Mouse (Mus musculus) kidney, embryonic 15.5 days (tissue): Measurements from ENCODE around the gene Cela2a. TPM values are rescaled to one million over a fixed set of nuclear protein-coding genes. Genes with fewer than 3 reads are reported as not detected.

Experiments used
- ATAC-seq: fragments of 200-750 bp; cut with Nextera tagmentation; replicated peaks from 2 replicates; pipeline ENCODE4 v1.8.0; 2017; ENCODE audit warnings: moderate TSS enrichment; ENCODE audit not compliant: low FRiP score
- H3K27ac ChIP-seq: fragments of 300-500 bp; sonication (generic); 2 replicates; pipeline ENCODE4 v1.5.1; 2015; ENCODE audit warnings: mild to moderate bottlenecking, inconsistent platforms
- H3K27me3 ChIP-seq: fragments of 300-500 bp; sonication (generic); 2 replicates; pipeline ENCODE4 v1.6.1; 2015; ENCODE audit warnings: inconsistent platforms
- H3K36me3 ChIP-seq: fragments of 300-500 bp; sonication (generic); 2 replicates; pipeline ENCODE4 v1.6.1; 2015; ENCODE audit warnings: inconsistent platforms
- H3K4me1 ChIP-seq: fragments of 300-500 bp; sonication (generic); 2 replicates; pipeline ENCODE4 v1.6.1; 2015; ENCODE audit warnings: inconsistent platforms
- H3K4me2 ChIP-seq: fragments of 300-500 bp; sonication (generic); 2 replicates; pipeline ENCODE4 v1.6.1; 2015; ENCODE audit warnings: moderate library complexity, mild to moderate bottlenecking, inconsistent platforms
- H3K4me3 ChIP-seq: fragments of 300-500 bp; sonication (generic); replicated peaks from 2 replicates; pipeline ENCODE4 v1.5.1; 2015; ENCODE audit warnings: mild to moderate bottlenecking, inconsistent platforms
- H3K9ac ChIP-seq: fragments of 300-500 bp; sonication (generic); 2 replicates; pipeline ENCODE4 v1.6.1; 2015; ENCODE audit warnings: mild to moderate bottlenecking, inconsistent platforms
- H3K9me3 ChIP-seq: fragments of 300-500 bp; sonication (generic); replicated peaks from 2 replicates; pipeline ENCODE4 v1.6.1; 2016; ENCODE audit warnings: inconsistent platforms
- WGBS: fragments of 180-500 bp; shearing (Covaris S2); methylation state at CpG from one replicate; pipeline ENCODE4 v1.1.7; 2015; ENCODE audit warnings: mixed read lengths; 5-methylcytosine and 5-hydroxymethylcytosine counted together
- polyA plus RNA-seq: library from polyadenylated mRNA; unstranded; fragments of >200 nt; fragmentation: Nextera tagmentation; extraction: Ambion mirVana; gene quantifications from 2 replicates; pipeline ENCODE4 v1.2.1, GENCODE M21; 2015

Cela2a gene
- polyA plus RNA-seq: 0.19 TPM in 1 of 2 replicates, not detected in the other

DNA sequence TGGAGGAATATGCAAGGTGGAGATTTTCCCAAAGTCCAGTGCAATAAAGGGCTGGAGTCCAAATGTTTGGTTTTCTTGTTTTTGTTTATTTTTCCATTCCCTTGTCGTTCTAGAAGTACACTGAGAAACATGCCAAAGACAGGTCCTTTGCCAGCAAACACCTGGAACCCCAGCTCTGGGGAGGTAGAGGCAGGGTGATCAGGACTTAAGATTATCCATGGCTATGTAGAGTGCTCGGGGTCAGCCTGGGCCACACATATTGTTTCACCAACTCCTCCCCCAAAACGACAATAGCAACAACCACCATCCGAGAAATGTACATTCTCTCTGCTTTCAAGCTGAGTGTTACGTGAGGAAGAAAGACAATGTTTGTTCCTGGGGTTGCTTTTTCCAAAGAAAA, at the start of gene Cela2a:
TSS of gene Cela2a (minus strand) at position 101 of the 400 bp plus-strand sequence.
- no peak within 1 kb of the TSS for H3K27ac ChIP-seq
- ATAC-seq: no peak
- H3K9ac ChIP-seq: no peak within 1 kb of the TSS
- H3K9me3 ChIP-seq: no peaks in the 10 kb centered on the region
- no peak within 1 kb of the TSS for H3K4me3 ChIP-seq
- no peaks in the 10 kb centered on the region for H3K27me3 ChIP-seq
- no peaks in the 10 kb centered on the region for H3K36me3 ChIP-seq
- H3K4me2 ChIP-seq: no peak within 1 kb of the TSS
- WGBS: 59% methylated on average over 5 of the region's 5 CpGs
- H3K4me1 ChIP-seq: no peaks in the 10 kb centered on the region

DNA sequence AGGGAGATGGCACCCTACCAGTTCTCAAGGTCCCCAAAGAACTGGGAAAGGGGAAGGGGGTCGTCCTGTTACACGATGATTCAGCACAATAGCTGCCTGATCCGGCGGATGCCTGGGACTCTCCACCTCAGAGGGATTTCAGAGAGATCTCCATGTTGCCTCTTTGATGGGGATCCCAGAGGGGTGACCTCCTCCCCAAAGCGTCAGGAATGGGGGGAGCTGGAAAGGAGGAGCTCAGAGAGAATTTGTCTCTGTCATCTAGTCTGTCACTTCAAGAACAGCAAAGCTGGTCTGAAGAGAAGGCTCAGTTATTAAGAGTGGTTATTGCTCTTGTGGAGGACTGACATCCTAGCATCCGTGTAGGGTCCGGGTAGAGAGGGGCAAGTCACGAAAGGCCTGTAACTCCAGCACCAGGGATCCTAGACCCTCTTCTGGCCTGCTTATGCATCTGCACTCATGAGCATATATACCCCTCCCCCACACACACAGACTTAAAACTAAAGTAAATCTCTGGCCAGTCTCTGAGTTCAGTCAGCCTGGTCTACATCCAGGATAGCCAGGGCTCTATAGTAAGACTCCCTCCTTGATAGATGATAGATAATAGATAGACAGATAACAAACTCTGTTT, 49.6 kb upstream of the Cela2a start:
- H3K9me3 ChIP-seq: no peaks in the 10 kb centered on the region
- peak overlapping the region; percentile 96 for H3K4me2 ChIP-seq
- peaks cover 17% of the 10 kb centered on the region for H3K27me3 ChIP-seq
- H3K4me1 ChIP-seq: peaks cover 44% of the 10 kb centered on the region
- ATAC-seq: no peak
- H3K9ac ChIP-seq: no peak overlapping the region
- H3K27ac ChIP-seq: no peak overlapping the region
- peak overlapping the region; percentile 71 for H3K4me3 ChIP-seq
- H3K36me3 ChIP-seq: peaks cover 2% of the 10 kb centered on the region; the same call in 1 of the 2 replicates
- 19% methylated on average over 8 of the region's 8 CpGs for WGBS

DNA sequence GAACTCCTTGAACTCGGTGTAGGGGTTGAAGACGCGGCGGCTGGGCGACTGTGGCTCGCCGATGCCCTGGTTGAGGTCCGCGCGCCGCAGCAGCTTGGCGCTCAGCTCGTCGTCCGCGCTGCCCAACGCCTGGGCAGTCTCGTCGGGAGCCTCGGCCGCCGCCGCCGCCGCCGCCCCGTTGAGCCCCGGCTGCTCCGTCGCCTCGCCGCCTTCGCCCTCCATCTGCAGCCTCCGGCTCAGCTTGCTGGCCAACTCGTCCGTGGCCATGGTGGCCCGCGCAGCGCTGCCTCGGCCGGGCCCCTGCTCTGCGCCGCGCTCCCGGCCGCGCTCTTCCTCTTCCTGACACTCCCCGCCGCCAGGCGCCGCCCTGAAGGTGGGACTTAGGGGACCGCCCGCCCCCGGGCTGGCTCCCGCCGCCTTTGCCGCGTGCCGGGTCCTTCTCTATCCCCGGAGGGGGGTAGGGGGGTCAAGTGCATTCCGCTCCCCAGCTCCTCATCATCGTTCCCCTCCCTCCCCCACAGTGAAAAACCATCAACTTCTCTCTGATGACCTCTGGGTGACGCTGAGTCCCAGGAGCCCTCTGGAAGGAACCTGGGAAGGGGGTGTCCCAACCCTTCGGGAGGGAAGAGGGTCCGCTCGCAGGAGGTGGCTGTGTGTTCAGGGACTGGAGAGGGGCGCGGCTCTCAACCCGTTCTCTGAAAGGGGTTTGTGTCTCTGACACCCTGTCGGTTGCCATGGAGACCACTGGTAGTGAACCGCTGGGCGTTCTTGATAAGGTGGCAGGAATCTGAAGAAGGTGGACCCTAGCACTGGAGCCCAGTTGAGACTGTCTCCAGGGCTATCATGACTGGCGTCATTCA, 48.9 kb upstream of the Cela2a start, which contains the start of gene Efhd2:
TSS of gene Efhd2 (minus strand) at position 320 of the 860 bp plus-strand sequence.
- Histone ChIP-seq H3K4me2 (peak within 1 kb of the TSS; percentile 96), H3K36me3 (peaks cover 3% of the 10 kb centered on the region; the same call in 1 of the 2 replicates), H3K27me3 (peaks cover 17% of the 10 kb centered on the region), H3K4me1 (peaks cover 49% of the 10 kb centered on the region), H3K4me3 (peak within 1 kb of the TSS; percentile 71), H3K27ac (0 out of 2 replicates have a peak within 1 kb of the TSS, but pooled peaks have one; percentile 2), H3K9me3 (no peaks in the 10 kb centered on the region), H3K9ac (peak within 1 kb of the TSS; percentile 53)
- WGBS: under 1% methylated on average over 73 of the region's 73 CpGs
- peak; percentile 93 for ATAC-seq

DNA sequence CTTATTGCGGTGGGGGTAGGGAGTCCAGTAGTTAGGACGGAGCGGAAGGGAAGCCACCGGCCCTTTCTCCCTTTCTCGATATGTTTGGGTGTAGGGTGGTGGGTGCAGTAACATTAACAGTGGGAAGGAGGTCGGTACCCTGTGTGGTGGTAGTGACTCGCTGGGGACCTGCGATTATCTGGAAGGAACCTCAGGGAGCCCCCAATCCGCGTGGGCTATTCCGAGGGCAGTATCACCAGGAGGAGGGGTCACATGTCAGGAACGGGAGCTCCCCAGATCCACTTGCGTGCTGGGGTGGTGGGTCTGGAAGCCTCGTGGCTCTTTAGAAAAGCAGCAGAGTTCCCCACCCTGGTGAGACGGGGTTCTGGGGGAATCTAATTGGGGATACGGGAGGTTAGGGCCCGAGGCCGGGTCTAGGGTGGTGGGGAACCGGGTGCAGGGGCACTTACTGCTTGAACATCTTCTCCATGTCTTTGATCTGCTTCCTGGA, 48.2 kb upstream of the Cela2a start:
- H3K4me3 ChIP-seq: peak overlapping the region; percentile 71
- peak; percentile 9 for ATAC-seq
- peak overlapping the region; percentile 96 for H3K4me2 ChIP-seq
- no peaks in the 10 kb centered on the region for H3K9me3 ChIP-seq
- peaks cover 52% of the 10 kb centered on the region for H3K4me1 ChIP-seq
- peaks cover 17% of the 10 kb centered on the region for H3K27me3 ChIP-seq
- peaks cover 3% of the 10 kb centered on the region; the same call in 1 of the 2 replicates for H3K36me3 ChIP-seq
- under 1% methylated on average over 19 of the region's 19 CpGs for WGBS
- 0 out of 2 replicates have a peak overlapping the region, but pooled peaks have one; percentile 2 for H3K27ac ChIP-seq
- H3K9ac ChIP-seq: peak overlapping the region; percentile 53

DNA sequence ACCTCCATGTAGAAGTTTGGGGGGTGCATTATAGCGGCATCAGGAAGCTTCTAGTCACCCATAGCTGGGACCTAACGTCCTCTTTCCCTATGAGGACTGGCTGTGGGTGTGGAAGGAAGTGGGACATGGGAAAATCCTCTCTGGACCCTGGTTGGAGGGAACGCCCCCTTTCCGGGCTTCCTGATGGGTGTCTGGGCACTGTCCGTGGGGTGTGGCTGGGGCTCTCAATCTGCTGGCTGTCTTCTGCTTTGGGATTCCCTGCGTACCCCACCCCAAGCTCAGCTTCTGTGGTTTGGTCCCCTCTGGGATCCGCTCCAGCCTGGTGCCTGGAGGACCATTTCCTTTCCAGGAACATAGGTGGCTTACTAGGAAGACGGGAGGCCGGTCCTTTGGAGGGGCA, 47.0 kb upstream of the Cela2a start:
- Histone ChIP-seq H3K27ac (no peak overlapping the region), H3K36me3 (peaks cover 6% of the 10 kb centered on the region; the same call in 1 of the 2 replicates), H3K4me1 (peaks cover 53% of the 10 kb centered on the region), H3K4me2 (peak overlapping the region; percentile 96), H3K4me3 (peak overlapping the region; percentile 71), H3K9ac (no peak overlapping the region), H3K9me3 (no peaks in the 10 kb centered on the region), H3K27me3 (peaks cover 17% of the 10 kb centered on the region)
- no peak for ATAC-seq
- WGBS: 80% methylated on average over 9 of the region's 9 CpGs

DNA sequence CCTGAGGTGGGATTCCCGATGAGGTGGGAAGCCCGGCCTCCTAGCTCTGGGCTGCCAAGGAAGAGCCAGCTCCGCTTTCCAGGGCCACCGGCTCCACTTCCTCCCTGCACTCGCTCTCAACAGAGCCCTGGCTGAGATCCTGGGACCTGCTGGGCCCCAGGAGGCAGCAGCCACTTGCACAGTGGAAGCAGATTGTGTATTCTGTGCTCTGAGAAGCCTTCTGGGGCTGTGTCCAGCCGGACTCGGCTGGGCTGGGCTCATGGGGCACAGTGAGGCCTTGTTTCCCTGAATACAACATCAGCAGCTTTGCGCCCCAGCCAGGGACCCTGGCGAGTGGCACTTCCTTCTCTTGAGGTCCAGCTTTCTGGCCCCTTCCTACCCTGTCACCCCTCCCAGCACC, 45.9 kb upstream of the Cela2a start:
- Histone ChIP-seq H3K36me3 (peaks cover 6% of the 10 kb centered on the region; the same call in 1 of the 2 replicates), H3K9ac (no peak overlapping the region; the same call in 1 of the 2 replicates), H3K4me2 (peak overlapping the region; percentile 21; the same call in 1 of the 2 replicates), H3K27me3 (peaks cover 17% of the 10 kb centered on the region), H3K4me3 (no peak overlapping the region), H3K9me3 (no peaks in the 10 kb centered on the region), H3K27ac (0 out of 2 replicates have a peak overlapping the region, but pooled peaks have one; percentile 27), H3K4me1 (peaks cover 64% of the 10 kb centered on the region)
- no peak for ATAC-seq
- 69% methylated on average over 9 of the region's 9 CpGs for WGBS

DNA sequence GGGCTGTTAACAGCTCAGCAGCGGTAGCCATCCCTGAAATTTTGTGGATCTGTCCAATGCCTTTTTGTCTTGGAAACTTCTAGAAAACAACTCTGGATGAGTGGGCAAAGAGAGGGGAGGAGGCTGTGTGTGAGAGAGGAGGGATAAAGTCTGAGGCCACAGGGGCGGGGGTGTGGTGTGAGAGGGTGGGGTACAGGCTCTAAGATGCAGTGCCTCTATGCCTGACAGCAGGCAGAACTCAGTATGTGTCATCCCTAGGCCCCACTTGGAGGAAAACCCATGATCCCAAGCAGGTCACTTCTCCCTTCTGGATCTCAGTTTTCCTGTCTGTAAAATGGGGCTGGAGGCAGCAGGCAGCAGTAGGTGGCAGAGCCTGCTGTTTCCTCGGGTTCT, 45.4 kb upstream of the Cela2a start:
- 91% methylated on average over 3 of the region's 3 CpGs for WGBS
- Histone ChIP-seq H3K9ac (no peak overlapping the region), H3K4me3 (no peak overlapping the region), H3K36me3 (peaks cover 6% of the 10 kb centered on the region; the same call in 1 of the 2 replicates), H3K9me3 (no peaks in the 10 kb centered on the region), H3K4me2 (no peak overlapping the region), H3K27ac (no peak overlapping the region), H3K27me3 (peaks cover 13% of the 10 kb centered on the region), H3K4me1 (peaks cover 69% of the 10 kb centered on the region)
- ATAC-seq: no peak

DNA sequence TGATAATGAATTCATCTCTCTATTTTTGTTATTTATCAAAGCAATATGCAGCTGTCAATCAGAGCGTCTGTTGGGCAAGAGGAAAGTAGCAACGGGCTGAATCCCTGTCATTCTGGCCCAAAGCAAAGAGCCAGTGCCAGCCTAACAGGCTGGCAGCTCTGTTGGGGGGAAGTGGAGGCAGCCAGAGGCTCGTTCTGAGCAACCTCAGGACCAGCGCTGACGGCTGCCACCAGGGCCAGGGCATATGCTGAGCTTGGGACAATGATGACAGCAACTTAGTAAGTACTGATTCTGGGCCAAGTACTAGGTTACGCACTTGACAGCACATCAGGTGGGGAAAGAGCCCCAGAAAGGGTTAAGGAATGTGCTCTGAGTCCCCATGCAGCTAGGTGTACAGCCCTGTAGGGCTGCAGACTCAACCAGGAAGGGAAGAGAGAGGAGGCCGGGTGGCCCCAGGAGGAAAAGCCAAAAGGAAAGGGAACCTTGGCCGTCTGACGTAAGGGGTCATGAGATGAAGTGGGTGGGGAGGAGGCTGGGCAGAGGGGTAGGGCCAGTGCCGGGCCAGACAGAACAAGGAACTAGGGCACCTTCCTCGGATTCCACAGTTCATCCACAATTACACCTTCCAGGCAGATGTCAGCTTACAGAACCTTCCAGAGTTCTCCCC, 44.8 kb upstream of the Cela2a start:
- 72% methylated on average over 11 of the region's 11 CpGs for WGBS
- peaks cover 69% of the 10 kb centered on the region for H3K4me1 ChIP-seq
- no peak overlapping the region for H3K4me2 ChIP-seq

DNA sequence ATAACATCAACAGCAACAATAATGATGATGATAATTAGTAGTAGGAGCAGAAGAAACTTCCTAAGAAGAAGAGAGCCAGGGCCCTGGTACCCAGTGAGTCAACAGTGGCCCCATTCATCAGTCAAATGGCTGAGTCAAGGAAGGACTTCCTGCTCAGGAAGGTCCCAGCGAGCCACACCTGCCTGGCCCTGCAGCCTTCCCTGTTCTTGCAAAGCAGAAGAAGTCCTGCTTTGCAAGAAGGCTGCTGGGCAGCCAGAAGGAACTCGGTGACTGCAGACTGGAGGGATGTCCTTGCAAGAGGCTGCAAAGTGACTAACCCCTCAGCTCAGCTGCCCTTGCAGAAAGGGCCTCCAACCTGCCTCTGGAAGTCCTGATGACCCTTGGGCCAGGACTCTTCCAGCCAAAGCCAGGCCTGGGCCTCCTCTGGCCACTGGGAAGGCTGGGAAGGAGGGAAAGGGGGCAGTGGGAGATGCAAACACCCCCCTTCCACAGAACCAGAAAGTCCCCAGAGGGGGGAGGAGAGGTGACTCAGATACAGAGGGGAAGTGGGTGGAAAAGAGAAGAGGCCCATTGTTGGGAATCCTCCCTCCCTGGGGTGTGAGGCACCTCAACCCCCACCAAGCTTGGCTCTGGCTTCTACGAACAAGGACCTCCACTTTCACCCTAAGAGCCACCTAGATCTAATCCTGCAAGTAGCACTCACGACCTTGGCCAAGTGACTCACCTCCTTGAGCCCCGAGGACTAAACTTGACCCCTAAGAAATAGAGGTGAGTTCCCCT, 43.7 kb upstream of the Cela2a start:
- Histone ChIP-seq H3K4me2 (no peak overlapping the region), H3K27me3 (no peaks in the 10 kb centered on the region), H3K27ac (0 out of 2 replicates have a peak overlapping the region, but pooled peaks have one; percentile 52), H3K9ac (no peak overlapping the region), H3K4me3 (no peak overlapping the region), H3K4me1 (peaks cover 61% of the 10 kb centered on the region), H3K36me3 (peaks cover 6% of the 10 kb centered on the region; the same call in 1 of the 2 replicates), H3K9me3 (no peaks in the 10 kb centered on the region)
- no peak for ATAC-seq
- WGBS: 62% methylated on average over 5 of the region's 5 CpGs

More for the DNA sequence above, 44.8 kb upstream of the Cela2a start:
- H3K36me3 ChIP-seq: peaks cover 6% of the 10 kb centered on the region; the same call in 1 of the 2 replicates
- 0 out of 2 replicates have a peak, but pooled peaks cover 8% of the 10 kb centered on the region for H3K27me3 ChIP-seq
- no peak overlapping the region for H3K9ac ChIP-seq
- no peak overlapping the region for H3K4me3 ChIP-seq
- no peak overlapping the region for H3K27ac ChIP-seq
- no peak for ATAC-seq
- no peaks in the 10 kb centered on the region for H3K9me3 ChIP-seq

DNA sequence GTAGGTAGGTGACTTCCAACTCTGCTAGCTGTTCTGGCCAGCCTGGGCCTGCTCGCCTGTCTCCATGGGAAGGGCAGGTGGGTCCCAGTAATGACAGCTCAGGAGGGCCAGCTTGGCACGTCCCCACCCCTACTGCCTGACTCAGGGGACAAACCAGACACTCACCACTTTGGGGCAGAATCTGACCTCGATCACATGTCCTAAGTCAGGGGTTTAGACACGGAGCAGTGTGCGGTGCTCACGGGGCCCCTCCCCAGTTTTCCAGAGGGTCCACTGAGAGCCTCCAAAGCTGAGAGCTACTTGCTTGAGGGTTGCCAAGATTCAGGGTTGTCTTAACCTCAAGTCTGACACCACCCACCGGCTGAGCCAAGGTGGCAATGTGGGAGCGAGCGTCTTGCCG, 42.1 kb upstream of the Cela2a start:
- Histone ChIP-seq H3K9me3 (no peaks in the 10 kb centered on the region), H3K4me3 (no peak overlapping the region), H3K9ac (no peak overlapping the region), H3K4me1 (peaks cover 52% of the 10 kb centered on the region), H3K4me2 (no peak overlapping the region), H3K27ac (no peak overlapping the region), H3K27me3 (no peaks in the 10 kb centered on the region), H3K36me3 (peaks cover 6% of the 10 kb centered on the region; the same call in 1 of the 2 replicates)
- ATAC-seq: no peak
- 92% methylated on average over 10 of the region's 10 CpGs for WGBS

DNA sequence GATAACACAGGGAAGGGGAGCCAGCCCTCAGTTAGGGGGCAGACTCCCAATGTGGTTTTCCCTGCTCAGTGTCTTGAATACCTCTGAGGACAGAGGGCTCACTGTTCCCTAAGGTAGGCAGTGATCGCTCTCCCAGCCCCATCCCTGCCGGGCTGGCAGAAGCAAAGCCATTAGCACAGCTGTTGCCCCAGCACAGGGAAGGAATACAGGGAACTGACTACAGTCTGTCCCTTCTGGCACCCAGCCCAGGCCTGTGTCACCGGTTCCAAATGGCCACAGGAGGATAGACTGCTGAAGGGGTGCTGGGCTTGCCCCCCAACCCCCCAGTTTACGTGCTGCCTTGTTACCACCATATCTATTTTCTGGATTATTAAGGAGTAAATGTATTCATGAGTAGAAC, 41.5 kb upstream of the Cela2a start:
- Histone ChIP-seq H3K9ac (no peak overlapping the region), H3K9me3 (no peaks in the 10 kb centered on the region), H3K4me3 (no peak overlapping the region), H3K36me3 (peaks cover 6% of the 10 kb centered on the region; the same call in 1 of the 2 replicates), H3K27me3 (no peaks in the 10 kb centered on the region), H3K4me1 (peaks cover 47% of the 10 kb centered on the region), H3K27ac (peak overlapping the region; percentile 1; the same call in 1 of the 2 replicates), H3K4me2 (no peak overlapping the region)
- ATAC-seq: no peak
- WGBS: 44% methylated on average over 4 of the region's 4 CpGs
